Mouse (Mus musculus) urinary bladder, postnatal 25 days (tissue): Measurements from ENCODE around the gene Plk3.
A peak's percentile ranks its signal among the peaks of the same experiment; 100 is the strongest.

Experiments
- DNase-seq: peaks from one replicate; pipeline ENCODE4 v3.0.0; 2022; ENCODE audit warnings: low spot score

The Plk3 gene

DNA sequence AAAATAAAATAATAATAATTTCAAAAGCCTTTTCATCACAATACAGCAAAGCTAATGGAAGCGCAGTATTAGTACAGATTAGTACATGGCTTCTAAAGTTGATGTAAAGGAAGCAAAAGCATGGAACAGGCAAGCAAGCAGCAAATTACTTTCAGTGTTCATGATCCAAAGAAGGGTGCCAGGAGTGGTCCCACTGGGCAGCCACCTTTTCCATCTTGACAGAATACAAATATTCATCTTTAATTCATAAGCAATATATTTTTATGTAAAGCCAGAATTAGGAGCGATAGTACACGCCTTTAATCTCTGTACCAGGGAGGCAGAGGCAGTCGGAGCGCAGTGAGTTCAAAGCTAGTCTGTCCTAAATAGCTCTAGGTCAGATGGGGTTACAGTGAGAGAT, 14.1 kb downstream of the Plk3 start:
- DNase-seq = no peak

- no peak for DNase-seq
Measured at GRCm38 (mm10) chr4:117117931-117118330, 15.8 kb downstream of the Plk3 start.

GRCm38 (mm10) chr4:117115592-117115991, 18.2 kb downstream of the Plk3 start:
- no peak for DNase-seq

- no peak for DNase-seq
Measured at GRCm38 (mm10) chr4:117113237-117113636, 20.5 kb downstream of the Plk3 start.

GRCm38 (mm10) chr4:117110985-117111384, 22.8 kb downstream of the Plk3 start:
- DNase-seq = no peak

- DNase-seq = no peak
Measured at GRCm38 (mm10) chr4:117110249-117110648, 23.5 kb downstream of the Plk3 start.

DNA sequence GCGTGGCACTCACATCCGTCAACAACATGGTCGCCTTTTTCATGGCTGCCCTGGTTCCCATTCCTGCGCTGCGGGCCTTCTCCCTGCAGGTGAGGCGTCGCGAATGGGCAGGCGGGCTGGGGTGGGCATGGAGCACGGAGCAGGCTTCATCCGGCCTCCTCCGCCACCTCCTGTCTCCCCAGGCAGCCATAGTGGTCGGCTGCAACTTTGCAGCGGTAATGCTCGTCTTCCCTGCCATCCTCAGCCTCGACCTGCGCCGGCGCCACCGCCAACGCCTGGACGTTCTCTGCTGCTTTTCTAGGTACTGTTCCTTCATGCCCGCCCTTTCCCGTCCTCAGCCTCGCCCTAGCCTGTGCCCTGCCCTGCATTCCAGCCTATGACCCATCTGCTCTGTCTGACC, 24.4 kb downstream of the Plk3 start:
- DNase-seq = no peak

GRCm38 (mm10) chr4:117108524-117108849, 25.3 kb downstream of the Plk3 start:
- no peak for DNase-seq

GRCm38 (mm10) chr4:117107813-117108523, 25.8 kb downstream of the Plk3 start:
- no peak for DNase-seq

DNA sequence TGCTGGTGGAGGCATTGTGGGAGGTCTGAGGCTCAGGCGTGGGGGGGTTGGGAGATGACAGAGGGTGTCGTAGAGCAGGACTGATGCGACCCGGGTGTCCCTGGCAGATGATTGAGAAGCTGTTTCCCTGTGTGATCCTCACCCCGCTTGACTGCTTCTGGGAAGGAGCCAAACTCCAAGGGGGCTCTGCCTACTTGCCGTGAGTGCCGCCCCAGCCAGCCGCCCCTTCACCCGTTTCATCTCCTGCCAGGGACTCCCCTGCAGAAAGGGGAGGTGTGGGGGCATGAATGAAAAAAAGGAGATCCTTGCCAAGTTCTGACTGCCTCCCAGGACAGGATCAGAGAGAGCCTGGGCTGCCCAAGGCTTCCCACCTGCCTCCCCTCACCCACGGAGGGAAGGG, 28.6 kb downstream of the Plk3 start:
- DNase-seq = no peak

DNA sequence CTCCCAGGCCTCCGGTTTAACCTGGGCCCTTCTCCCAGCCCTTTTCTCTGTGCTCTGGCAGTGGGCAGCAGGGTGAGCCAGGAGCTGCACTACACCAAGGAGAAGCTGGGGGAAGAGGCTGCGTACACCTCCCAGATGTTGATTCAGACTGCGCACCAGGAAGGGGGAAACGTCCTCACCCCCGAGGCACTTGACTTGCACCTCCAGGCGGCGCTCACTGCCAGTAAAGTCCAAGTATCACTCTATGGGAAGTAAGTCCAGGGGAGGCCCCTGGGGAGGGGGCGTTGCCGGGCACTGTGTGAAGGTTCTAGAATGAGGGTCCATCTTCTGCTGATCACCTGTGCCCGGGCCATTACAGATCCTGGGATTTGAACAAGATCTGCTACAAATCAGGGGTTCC, 29.1 kb downstream of the Plk3 start:
- DNase-seq = no peak

DNA sequence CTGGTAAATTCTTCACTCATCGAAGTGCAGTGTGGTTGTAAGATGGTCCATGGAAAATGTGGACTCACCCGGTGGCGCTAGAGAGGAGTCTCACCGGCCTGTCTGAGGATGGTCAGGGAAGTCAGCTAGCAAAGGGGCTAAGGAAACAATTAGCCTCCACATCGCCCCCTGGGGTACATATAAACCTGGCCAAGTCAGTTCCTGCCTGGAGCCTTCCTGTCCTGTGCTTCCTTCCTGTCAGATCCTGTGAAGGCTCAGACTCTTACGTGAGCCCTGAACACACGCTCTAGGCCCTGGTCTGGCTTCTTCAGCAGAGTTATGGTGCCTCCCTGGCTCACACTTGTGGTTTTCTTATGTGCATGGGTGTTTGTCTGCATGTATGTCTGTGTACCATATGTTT, 32.5 kb downstream of the Plk3 start:
- no peak for DNase-seq

- no peak for DNase-seq
Measured at GRCm38 (mm10) chr4:117100036-117100435, 33.7 kb downstream of the Plk3 start.

DNA sequence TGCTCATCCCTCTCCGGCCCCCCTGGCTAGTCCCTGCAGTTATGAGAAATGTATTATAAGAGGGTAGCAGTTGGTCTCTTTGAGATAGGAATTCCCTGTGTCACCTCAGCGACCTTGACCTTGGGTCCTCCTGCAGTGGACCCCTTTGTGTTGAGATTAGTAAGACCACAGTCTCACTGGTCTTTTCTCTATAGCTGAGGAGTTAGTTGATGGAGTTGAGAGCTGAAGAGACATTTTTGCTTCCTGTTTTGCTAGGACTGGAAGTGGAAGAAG, 35.1 kb downstream of the Plk3 start:
- no peak for DNase-seq

DNA sequence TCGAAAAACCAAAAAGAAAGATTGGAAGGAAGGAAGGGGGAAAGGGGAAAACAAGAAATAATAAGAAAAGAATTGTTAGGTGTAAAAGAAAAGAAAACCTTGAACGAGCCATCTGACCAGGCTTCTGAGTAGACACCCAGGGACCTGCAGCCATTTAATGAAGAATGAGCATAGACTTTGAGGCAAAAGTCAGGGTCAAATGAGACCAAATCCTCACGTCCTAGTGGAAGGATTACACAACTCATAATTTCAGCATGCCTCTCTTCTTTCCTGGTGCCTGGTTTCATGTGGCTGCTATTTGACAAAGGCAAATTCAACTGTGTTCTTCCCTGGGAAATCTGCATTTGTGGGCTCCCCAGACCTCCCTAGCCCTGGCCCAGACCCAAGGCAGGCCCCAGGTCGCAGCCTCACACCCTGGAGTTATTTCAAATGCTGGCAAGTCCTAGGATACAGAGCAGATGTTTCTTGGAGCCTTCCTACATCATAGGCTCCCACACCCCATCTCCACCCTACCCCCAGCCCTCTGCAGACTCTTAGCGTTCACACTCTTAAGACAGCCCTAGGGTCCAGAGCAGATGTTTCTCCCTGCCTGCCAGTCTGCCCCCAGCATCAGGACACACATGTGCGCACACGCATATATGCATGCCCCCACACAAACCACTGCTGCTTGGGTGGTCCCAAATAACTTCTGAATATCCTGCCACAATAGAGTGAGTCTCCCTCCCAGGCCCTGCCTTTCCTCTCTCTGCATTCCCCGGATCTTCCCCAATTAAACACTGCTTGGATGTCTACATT, 35.6 kb downstream of the Plk3 start:
- no peak for DNase-seq

GRCm38 (mm10) chr4:117096666-117097065, 37.1 kb downstream of the Plk3 start:
- no peak for DNase-seq

DNA sequence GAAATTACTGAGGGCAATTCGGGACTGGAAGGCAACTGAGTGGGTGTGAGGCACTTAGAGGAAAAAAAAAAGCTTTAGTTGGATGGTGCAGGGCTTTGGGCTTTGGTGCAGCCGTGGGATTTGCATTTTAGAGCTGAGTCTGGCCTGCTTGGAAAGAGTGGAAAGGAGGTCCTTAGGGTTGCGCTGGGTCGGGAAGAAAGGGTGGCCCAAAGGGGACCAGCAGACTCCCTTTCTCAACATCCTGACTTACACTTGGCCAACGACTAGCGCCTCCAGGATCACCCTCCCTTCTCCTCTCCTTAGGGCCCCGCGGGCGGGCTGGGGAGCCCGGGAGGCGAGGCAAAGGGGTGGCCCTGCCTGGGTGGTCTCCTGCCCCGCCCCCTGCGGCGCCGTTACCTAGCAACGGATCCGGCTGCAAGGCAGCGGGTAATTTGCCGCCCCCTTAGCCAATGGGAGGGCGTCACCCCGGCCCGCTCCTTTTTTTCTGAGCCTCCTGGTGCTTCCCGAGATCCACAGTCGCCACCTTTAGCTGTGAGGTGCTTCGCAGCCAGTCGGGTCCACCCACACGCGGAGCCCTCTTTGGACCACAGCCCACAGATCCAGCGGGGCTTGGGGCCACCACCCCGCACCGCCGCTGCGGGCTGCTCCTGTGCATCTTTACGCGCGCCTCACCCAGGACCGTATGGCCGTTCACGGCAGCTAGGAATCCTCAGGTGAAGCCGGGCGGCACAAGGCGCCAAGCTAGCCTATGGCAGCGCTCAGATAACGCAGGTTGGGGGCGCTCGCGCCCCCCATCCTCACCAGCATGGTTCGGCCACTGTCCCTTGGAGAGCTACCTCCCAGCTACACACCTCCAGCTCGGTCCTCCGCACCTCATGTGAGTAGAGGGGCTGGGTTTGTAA, 38.0 kb downstream of the Plk3 start, which contains the start of gene Ptch2:
TSS of gene Ptch2 (plus strand) at position 525 of the 902 bp plus-strand sequence.
- peak; percentile 47 for DNase-seq

DNA sequence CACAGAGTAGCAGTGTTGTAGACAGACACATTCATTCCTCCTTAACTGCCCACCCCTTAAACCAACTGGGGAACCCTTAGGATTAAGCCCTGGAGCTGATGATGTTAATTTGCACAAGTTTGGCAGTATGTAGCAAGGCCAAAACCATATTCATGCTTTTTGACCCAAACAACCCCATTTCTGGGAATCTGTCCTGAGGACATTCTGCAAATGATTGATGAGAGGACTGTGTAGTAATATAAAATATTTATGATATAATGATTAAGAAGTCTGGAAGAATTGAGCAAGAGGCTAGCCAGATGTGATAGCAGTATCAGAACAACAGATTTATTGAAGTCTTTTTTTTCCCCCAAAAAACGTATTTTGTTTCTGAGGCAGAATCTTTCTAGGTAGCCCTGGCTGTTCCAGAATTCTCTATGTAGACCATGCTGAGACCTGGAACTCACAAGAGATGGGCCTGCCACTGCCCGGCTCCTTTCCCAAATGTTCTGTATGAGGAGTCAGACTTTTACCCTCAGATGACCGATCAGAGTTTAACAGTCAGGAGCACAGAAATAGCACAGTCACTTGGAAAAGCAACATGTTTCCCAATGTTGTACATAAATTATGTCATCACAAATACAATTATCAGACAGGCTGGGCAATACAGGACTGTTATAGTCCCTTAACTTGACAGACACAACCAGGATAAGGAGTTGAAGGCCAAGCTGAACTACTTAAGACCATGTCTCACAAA, 39.0 kb downstream of the Plk3 start:
- no peak for DNase-seq

GRCm38 (mm10) chr4:117090586-117090985, 43.2 kb downstream of the Plk3 start:
- DNase-seq = no peak

DNA sequence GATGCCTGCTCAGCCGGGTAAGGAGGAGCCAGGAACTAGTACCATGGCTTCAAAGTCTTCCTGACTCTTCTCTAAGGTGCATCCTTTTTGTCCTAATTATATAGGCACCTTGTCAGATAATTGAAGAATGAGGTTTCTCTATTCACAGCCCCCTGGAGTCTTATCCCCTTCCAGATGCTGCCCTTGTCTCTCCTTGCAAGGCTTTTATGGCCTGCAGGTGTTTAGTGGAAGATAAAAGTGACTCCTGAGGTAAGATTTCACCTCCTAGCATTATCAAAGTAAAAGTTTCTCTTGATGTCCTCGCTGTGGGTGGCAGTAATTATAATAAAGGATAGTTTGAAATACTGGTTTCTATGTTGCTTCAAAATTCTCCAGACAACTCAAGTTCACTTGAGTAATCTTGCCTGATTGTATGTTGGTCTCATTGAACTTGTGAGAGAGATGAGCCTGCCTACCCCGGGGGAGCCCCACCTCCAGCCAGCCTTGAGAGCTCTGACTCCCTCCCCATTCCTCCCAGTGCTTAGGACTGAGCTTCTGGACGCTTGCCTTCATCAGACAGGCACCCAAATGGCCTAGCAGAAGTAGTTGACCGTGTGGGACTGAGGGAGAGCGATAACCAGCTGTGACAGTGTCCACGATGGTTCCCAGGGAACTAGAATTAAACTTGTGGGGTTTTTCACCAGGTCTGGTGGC, 45.7 kb downstream of the Plk3 start:
- DNase-seq = no peak
